Mouse (Mus musculus): Measurements from ENCODE around the gene Gm28042.

DNA sequence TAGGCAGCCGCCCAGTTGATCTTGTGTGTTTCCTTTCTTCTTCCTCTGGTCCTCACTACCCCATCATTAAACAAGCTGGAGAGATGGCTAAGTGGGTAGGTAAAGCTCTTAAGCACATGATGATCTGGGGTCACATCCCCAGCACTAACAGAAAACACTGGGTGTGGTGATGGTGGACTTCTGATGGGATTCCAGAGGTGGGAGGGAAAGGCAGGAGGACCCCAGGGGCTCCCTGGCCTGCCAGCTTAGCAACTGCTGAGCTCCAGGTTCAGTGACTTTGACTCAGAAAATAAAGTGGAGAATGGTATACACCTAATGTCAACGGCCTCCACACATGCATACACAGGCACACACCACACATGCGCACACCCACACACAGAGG lies 648 bp downstream of the Gm28042 start:
- TF ChIP-seq CTCF (IDR thresholded peaks at IDR 0.05; ENCODE audit: extremely low read depth, insufficient read length, insufficient replicate concordance, low read depth, low read length), result no peak
- no peak for TF ChIP-seq POLR2A (IDR thresholded peaks at IDR 0.05; ENCODE audit: low read depth, low read length)

Measured in small intestine, adult 2 months (tissue).